Mouse (Mus musculus): ENCODE data around the gene Camk2g. TPM values are rescaled to one million over a fixed set of nuclear protein-coding genes. Genes with fewer than 3 reads are reported as not detected.
A peak's percentile ranks its signal among the peaks of the same experiment; 100 is the strongest.

The Camk2g gene
- total and polyA plus RNA-seq, 3 experiments = 14.1 to 27.1 TPM; not detected in 1

- no peak for TF ChIP-seq ZC3H11A (IDR thresholded peaks at IDR 0.05; ENCODE audit: low read depth, low read length)
- no peak for TF ChIP-seq UBTF (IDR thresholded peaks at IDR 0.05; ENCODE audit: borderline replicate concordance, insufficient read depth, low read depth, low read length)
- TF ChIP-seq MYC (IDR thresholded peaks at IDR 0.05; ENCODE audit: low read depth, low read length) = peak; percentile 51; the same call in 1 of the 2 replicates
- TF ChIP-seq E2F4 (IDR thresholded peaks at IDR 0.05; ENCODE audit: borderline replicate concordance, low read depth, low read length) = no peak
Measured at GRCm38 (mm10) chr14:20730853-20731602, 62.9 kb downstream of the Camk2g start (continued).

- 0 out of 2 replicates have a peak, but pooled peaks have one; percentile 4 for TF ChIP-seq RCOR1 (IDR thresholded peaks at IDR 0.05; ENCODE audit: low read depth, low read length)
- TF ChIP-seq TCF12 (IDR thresholded peaks at IDR 0.05; ENCODE audit: low read depth, low read length) = 0 out of 2 replicates have a peak, but pooled peaks have one; percentile 6
- no peak for TF ChIP-seq ZNF384 (IDR thresholded peaks at IDR 0.05; ENCODE audit: low read depth, low read length)
- TF ChIP-seq RAD21 (IDR thresholded peaks at IDR 0.05; ENCODE audit: low read depth, low read length) = no peak
- TF ChIP-seq SIN3A (IDR thresholded peaks at IDR 0.05; ENCODE audit: low read length) = no peak
- TF ChIP-seq TAL1 (IDR thresholded peaks at IDR 0.05; ENCODE audit: low read length) = no peak
- TF ChIP-seq POLR2A (IDR thresholded peaks at IDR 0.05; ENCODE audit: control insufficient read depth in 1 of 2, insufficient read depth in 1 of 2, low read depth in 1 of 2, low read length in 2 of 2, poor library complexity in 1 of 2) = 0 out of 4 replicates have a peak, but pooled peaks of 1 of the 2 experiments have one; percentile 30
- Histone ChIP-seq H3K27ac (ENCODE audit: control insufficient read depth, low read depth, low read length) (peak overlapping the region; percentile 99), H3K4me3 (ENCODE audit: control insufficient read depth in 1 of 2, insufficient read depth in 1 of 2, low read depth in 2 of 2, low read length in 2 of 2) (peak overlapping the region; percentile 34 to 67), H3K27me3 (ENCODE audit: control insufficient read depth in 1 of 2, insufficient read depth in 2 of 2, low read length in 2 of 2) (no peaks in the 10 kb centered on the region), H3K9ac (ENCODE audit: control insufficient read depth, low read depth, low read length, poor library complexity, severe bottlenecking) (peak overlapping the region; percentile 96), H3K79me2 (ENCODE audit: control insufficient read depth, insufficient read depth, low read length, poor library complexity) (peaks cover 45% of the 10 kb centered on the region), H3K9me3 (replicated peaks; ENCODE audit: insufficient read depth, low read length) (no peaks in the 10 kb centered on the region), H3K36me3 (ENCODE audit: control insufficient read depth in 1 of 2, insufficient read depth in 2 of 2, low read length in 2 of 2) (peaks cover 59 to 62% of the 10 kb centered on the region in 2 experiments), H3K4me1 (ENCODE audit: control insufficient read depth in 1 of 2, insufficient read depth in 2 of 2, low read length in 2 of 2) (peaks cover 43 to 48% of the 10 kb centered on the region in 2 experiments)
- DNase-seq (ENCODE audit: low read depth, low spot score) = no peak
Measured at GRCm38 (mm10) chr14:20729871-20730270, 64.0 kb downstream of the Camk2g start.

DNA sequence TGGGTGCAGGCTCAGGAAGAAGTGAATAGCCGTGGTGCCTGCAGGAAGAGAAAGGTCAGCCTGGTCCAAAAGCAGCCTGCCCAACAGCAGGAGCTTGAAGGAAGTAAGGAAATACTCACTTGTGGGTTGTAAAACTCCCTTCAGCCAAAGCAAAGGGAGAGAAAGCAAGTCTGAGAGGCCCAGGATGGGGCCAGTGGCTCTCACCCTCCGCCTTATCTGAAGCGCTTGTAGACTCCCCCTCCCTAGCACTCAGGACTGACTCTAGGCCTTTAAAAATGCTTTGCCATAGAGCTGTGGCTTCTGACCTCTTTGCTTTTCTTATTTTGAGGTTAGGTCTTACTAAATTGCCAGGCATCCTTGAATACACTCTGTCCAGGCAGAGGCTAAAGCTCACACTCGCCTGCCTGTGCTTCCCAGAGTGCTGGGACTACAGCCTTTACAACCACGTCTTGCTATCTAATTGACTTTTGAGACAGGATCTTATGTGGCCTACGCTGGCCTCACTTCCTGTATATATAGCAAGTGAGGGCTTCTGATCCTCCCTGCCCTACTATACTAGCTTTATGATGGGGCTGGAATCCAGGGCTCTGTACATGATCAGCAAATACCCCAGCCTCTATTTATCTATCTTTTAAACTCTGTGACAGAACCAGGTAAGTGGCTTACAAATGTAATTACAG, 68.1 kb downstream of the Camk2g start:
- Histone ChIP-seq H3K4me3 (ENCODE audit: control insufficient read depth in 1 of 2, insufficient read depth in 1 of 2, low read depth in 2 of 2, low read length in 2 of 2) (peak overlapping the region in 1 of 2 experiments; percentile 17; a peak in 1 of 4 replicates), H3K4me1 (ENCODE audit: control insufficient read depth in 1 of 2, insufficient read depth in 2 of 2, low read length in 2 of 2) (peaks cover 20 to 24% of the 10 kb centered on the region in 2 experiments), H3K27me3 (ENCODE audit: control insufficient read depth in 1 of 2, insufficient read depth in 2 of 2, low read length in 2 of 2) (no peaks in the 10 kb centered on the region), H3K36me3 (ENCODE audit: control insufficient read depth in 1 of 2, insufficient read depth in 2 of 2, low read length in 2 of 2) (peaks cover 39 to 71% of the 10 kb centered on the region in 2 experiments), H3K9ac (ENCODE audit: control insufficient read depth, low read depth, low read length, poor library complexity, severe bottlenecking) (peak overlapping the region; percentile 31), H3K27ac (ENCODE audit: control insufficient read depth, low read depth, low read length) (peak overlapping the region; percentile 55), H3K79me2 (ENCODE audit: control insufficient read depth, insufficient read depth, low read length, poor library complexity) (peaks cover 34% of the 10 kb centered on the region), H3K9me3 (replicated peaks; ENCODE audit: insufficient read depth, low read length) (no peaks in the 10 kb centered on the region)
- TF ChIP-seq SIN3A (IDR thresholded peaks at IDR 0.05; ENCODE audit: low read length) (0 out of 2 replicates have a peak, but pooled peaks have one; percentile 10), USF1 (IDR thresholded peaks at IDR 0.05; ENCODE audit: low read depth, low read length) (no peak)
- no peak for DNase-seq (ENCODE audit: low read depth, low spot score)
